Mouse (Mus musculus) thymus, adult 2 months (tissue): ENCODE results near the gene Pla2g4d.

ENCODE experiments used
- CTCF ChIP-seq: fragments of 200-500 bp; IDR thresholded peaks from 2 replicates; pipeline ENCODE4 v1.5.1; 2012; ENCODE audit warnings: mild to moderate bottlenecking, control low read depth, low read length, moderate library complexity, borderline replicate concordance; ENCODE audit not compliant: control insufficient read depth, poor library complexity, insufficient read depth; ENCODE audit errors: extremely low read depth
- POLR2A ChIP-seq: fragments of 200-500 bp; IDR thresholded peaks from 2 replicates; pipeline ENCODE4 v1.6.1; 2012; ENCODE audit warnings: mild to moderate bottlenecking, low read length, control low read depth, moderate library complexity; ENCODE audit not compliant: control insufficient read depth, poor library complexity, insufficient read depth; ENCODE audit errors: extremely low read depth

- TF ChIP-seq CTCF (no peak), POLR2A (no peak)
These were observed 52.9 kb downstream of the Pla2g4d start for GRCm38 (mm10) chr2:120235947-120236640.
